Mouse (Mus musculus): Measurements from ENCODE around the gene Rhd. TPM values are rescaled to one million over a fixed set of nuclear protein-coding genes. Genes with fewer than 3 reads are reported as not detected.

Gene Rhd
- polyA plus RNA-seq, 1 experiment from 2014 or later = 23.5 TPM

- no peak for ATAC-seq (ENCODE audit: insufficient read depth, low FRiP score)
- WGBS = 41% methylated on average over 12 of the region's 12 CpGs
- Histone ChIP-seq H3K9me3 (replicated peaks; ENCODE audit: control insufficient read depth, low read length) (no peaks in the 10 kb centered on the region), H3K36me3 (ENCODE audit: control insufficient read depth, insufficient read depth, low read length) (no peaks in the 10 kb centered on the region), H3K4me3 (replicated peaks; ENCODE audit: low read length) (no peak overlapping the region), H3K9ac (ENCODE audit: low read length) (no peak overlapping the region), H3K27ac (ENCODE audit: low read length) (no peak overlapping the region), H3K27me3 (ENCODE audit: control insufficient read depth, insufficient read depth, low read length) (no peaks in the 10 kb centered on the region), H3K4me2 (ENCODE audit: low read depth, low read length) (no peak overlapping the region), H3K4me1 (ENCODE audit: control insufficient read depth, insufficient read depth, low read length) (peaks cover 10% of the 10 kb centered on the region)
Measured at GRCm38 (mm10) chr4:134919733-134920540, 55.6 kb downstream of the Rhd start.

GRCm38 (mm10) chr4:134920631-134921030 lies 56.3 kb downstream of the Rhd start:
- WGBS = 95% methylated on average over 6 of the region's 6 CpGs
- H3K4me3 ChIP-seq (replicated peaks; ENCODE audit: low read length) = no peak overlapping the region
- H3K9ac ChIP-seq (ENCODE audit: low read length) = no peak overlapping the region
- no peak overlapping the region for H3K4me2 ChIP-seq (ENCODE audit: low read depth, low read length)
- H3K9me3 ChIP-seq (replicated peaks; ENCODE audit: control insufficient read depth, low read length) = no peaks in the 10 kb centered on the region
- no peak for ATAC-seq (ENCODE audit: insufficient read depth, low FRiP score)
- H3K4me1 ChIP-seq (ENCODE audit: control insufficient read depth, insufficient read depth, low read length) = peaks cover 12% of the 10 kb centered on the region
- no peak overlapping the region for H3K27ac ChIP-seq (ENCODE audit: low read length)
- H3K27me3 ChIP-seq (ENCODE audit: control insufficient read depth, insufficient read depth, low read length) = no peaks in the 10 kb centered on the region
- peaks cover 6% of the 10 kb centered on the region; the same call in 1 of the 2 replicates for H3K36me3 ChIP-seq (ENCODE audit: control insufficient read depth, insufficient read depth, low read length)

- WGBS = 95% methylated on average over 4 of the region's 4 CpGs
- Histone ChIP-seq H3K36me3 (ENCODE audit: control insufficient read depth, insufficient read depth, low read length) (peaks cover 9% of the 10 kb centered on the region; the same call in 1 of the 2 replicates), H3K27ac (ENCODE audit: low read length) (no peak overlapping the region), H3K9ac (ENCODE audit: low read length) (no peak overlapping the region), H3K4me3 (replicated peaks; ENCODE audit: low read length) (no peak overlapping the region), H3K9me3 (replicated peaks; ENCODE audit: control insufficient read depth, low read length) (no peaks in the 10 kb centered on the region), H3K4me2 (ENCODE audit: low read depth, low read length) (no peak overlapping the region), H3K27me3 (ENCODE audit: control insufficient read depth, insufficient read depth, low read length) (no peaks in the 10 kb centered on the region), H3K4me1 (ENCODE audit: control insufficient read depth, insufficient read depth, low read length) (peaks cover 20% of the 10 kb centered on the region)
- no peak for ATAC-seq (ENCODE audit: insufficient read depth, low FRiP score)
Measured at GRCm38 (mm10) chr4:134921703-134922102, 57.4 kb downstream of the Rhd start.

GRCm38 (mm10) chr4:134922111-134922924 lies 58.0 kb downstream of the Rhd start:
- Histone ChIP-seq H3K9me3 (replicated peaks; ENCODE audit: control insufficient read depth, low read length) (no peaks in the 10 kb centered on the region), H3K4me3 (replicated peaks; ENCODE audit: low read length) (peak overlapping the region; percentile 100), H3K9ac (ENCODE audit: low read length) (peak overlapping the region; percentile 69), H3K27ac (ENCODE audit: low read length) (peak overlapping the region; percentile 81), H3K36me3 (ENCODE audit: control insufficient read depth, insufficient read depth, low read length) (peaks cover 14% of the 10 kb centered on the region; the same call in 1 of the 2 replicates), H3K27me3 (ENCODE audit: control insufficient read depth, insufficient read depth, low read length) (no peaks in the 10 kb centered on the region), H3K4me2 (ENCODE audit: low read depth, low read length) (peak overlapping the region; percentile 57), H3K4me1 (ENCODE audit: control insufficient read depth, insufficient read depth, low read length) (peaks cover 20% of the 10 kb centered on the region)
- no peak for ATAC-seq (ENCODE audit: insufficient read depth, low FRiP score)
- WGBS = 63% methylated on average over 10 of the region's 10 CpGs

GRCm38 (mm10) chr4:134922925-134923244 lies 58.5 kb downstream of the Rhd start:
- Histone ChIP-seq H3K4me1 (ENCODE audit: control insufficient read depth, insufficient read depth, low read length) (peaks cover 20% of the 10 kb centered on the region), H3K4me3 (replicated peaks; ENCODE audit: low read length) (peak overlapping the region; percentile 100)
- WGBS = under 1% methylated on average over 13 of the region's 13 CpGs

GRCm38 (mm10) chr4:134923258-134924018 lies 59.1 kb downstream of the Rhd start, which contains the start of gene Rsrp1:
Gene Rsrp1 (plus strand): TSS chr4:134923592.
- under 1% methylated on average over 64 of the region's 64 CpGs for whole genome bisulfite sequencing

More at GRCm38 (mm10) chr4:134922925-134923244, 58.5 kb downstream of the Rhd start:
- Histone ChIP-seq H3K36me3 (ENCODE audit: control insufficient read depth, insufficient read depth, low read length) (peaks cover 16% of the 10 kb centered on the region; the same call in 1 of the 2 replicates), H3K9ac (ENCODE audit: low read length) (peak overlapping the region; percentile 69), H3K27me3 (ENCODE audit: control insufficient read depth, insufficient read depth, low read length) (no peaks in the 10 kb centered on the region), H3K27ac (ENCODE audit: low read length) (peak overlapping the region; percentile 81), H3K9me3 (replicated peaks; ENCODE audit: control insufficient read depth, low read length) (no peaks in the 10 kb centered on the region), H3K4me2 (ENCODE audit: low read depth, low read length) (peak overlapping the region; percentile 57)
- ATAC-seq (ENCODE audit: insufficient read depth, low FRiP score) = no peak; the same call in 1 of the 2 replicates

GRCm38 (mm10) chr4:134924019-134924741 lies 59.8 kb downstream of the Rhd start:
- ATAC-seq (ENCODE audit: insufficient read depth, low FRiP score) = peak; percentile 66
- H3K4me2 ChIP-seq (ENCODE audit: low read depth, low read length) = peak overlapping the region; percentile 93
- H3K4me3 ChIP-seq (replicated peaks; ENCODE audit: low read length) = peak overlapping the region; percentile 100
- H3K27ac ChIP-seq (ENCODE audit: low read length) = peak overlapping the region; percentile 97
- WGBS = under 1% methylated on average over 75 of the region's 75 CpGs
- H3K4me1 ChIP-seq (ENCODE audit: control insufficient read depth, insufficient read depth, low read length) = peaks cover 20% of the 10 kb centered on the region
- peak overlapping the region; percentile 99 for H3K9ac ChIP-seq (ENCODE audit: low read length)
- H3K27me3 ChIP-seq (ENCODE audit: control insufficient read depth, insufficient read depth, low read length) = no peaks in the 10 kb centered on the region
- no peaks in the 10 kb centered on the region for H3K9me3 ChIP-seq (replicated peaks; ENCODE audit: control insufficient read depth, low read length)
- H3K36me3 ChIP-seq (ENCODE audit: control insufficient read depth, insufficient read depth, low read length) = peaks cover 16% of the 10 kb centered on the region; the same call in 1 of the 2 replicates

More at GRCm38 (mm10) chr4:134923258-134924018, 59.1 kb downstream of the Rhd start, which contains the start of gene Rsrp1:
- Histone ChIP-seq H3K27me3 (ENCODE audit: control insufficient read depth, insufficient read depth, low read length) (no peaks in the 10 kb centered on the region), H3K27ac (ENCODE audit: low read length) (peak within 1 kb of the TSS; percentile 97), H3K9ac (ENCODE audit: low read length) (peak within 1 kb of the TSS; percentile 99), H3K4me1 (ENCODE audit: control insufficient read depth, insufficient read depth, low read length) (peaks cover 20% of the 10 kb centered on the region), H3K4me2 (ENCODE audit: low read depth, low read length) (peak within 1 kb of the TSS; percentile 93), H3K4me3 (replicated peaks; ENCODE audit: low read length) (peak within 1 kb of the TSS; percentile 100), H3K9me3 (replicated peaks; ENCODE audit: control insufficient read depth, low read length) (no peaks in the 10 kb centered on the region), H3K36me3 (ENCODE audit: control insufficient read depth, insufficient read depth, low read length) (peaks cover 16% of the 10 kb centered on the region; the same call in 1 of the 2 replicates)
- peak; percentile 95 for ATAC-seq (ENCODE audit: insufficient read depth, low FRiP score)

- no peak overlapping the region for H3K27ac ChIP-seq (ENCODE audit: low read length)
- no peaks in the 10 kb centered on the region for H3K27me3 ChIP-seq (ENCODE audit: control insufficient read depth, insufficient read depth, low read length)
- H3K4me1 ChIP-seq (ENCODE audit: control insufficient read depth, insufficient read depth, low read length) = peaks cover 20% of the 10 kb centered on the region
- peaks cover 16% of the 10 kb centered on the region; the same call in 1 of the 2 replicates for H3K36me3 ChIP-seq (ENCODE audit: control insufficient read depth, insufficient read depth, low read length)
- peak overlapping the region; percentile 42 for H3K4me3 ChIP-seq (replicated peaks; ENCODE audit: low read length)
- H3K4me2 ChIP-seq (ENCODE audit: low read depth, low read length) = peak overlapping the region; percentile 93
- ATAC-seq (ENCODE audit: insufficient read depth, low FRiP score) = no peak
- H3K9ac ChIP-seq (ENCODE audit: low read length) = peak overlapping the region; percentile 59
- 48% methylated on average over 8 of the region's 8 CpGs for WGBS
- H3K9me3 ChIP-seq (replicated peaks; ENCODE audit: control insufficient read depth, low read length) = no peaks in the 10 kb centered on the region
Measured at GRCm38 (mm10) chr4:134925206-134925605, 60.9 kb downstream of the Rhd start.
